Mouse (Mus musculus) thymus, postnatal 36 days (tissue): Measurements from ENCODE around the gene Fam13c.

Experiments
- DNase-seq, 2 experiments: peaks; one replicate each; pipeline ENCODE4 v3.0.0; 2022; ENCODE audit warnings: mixed read lengths in 2 of 2

Gene Fam13c

DNA sequence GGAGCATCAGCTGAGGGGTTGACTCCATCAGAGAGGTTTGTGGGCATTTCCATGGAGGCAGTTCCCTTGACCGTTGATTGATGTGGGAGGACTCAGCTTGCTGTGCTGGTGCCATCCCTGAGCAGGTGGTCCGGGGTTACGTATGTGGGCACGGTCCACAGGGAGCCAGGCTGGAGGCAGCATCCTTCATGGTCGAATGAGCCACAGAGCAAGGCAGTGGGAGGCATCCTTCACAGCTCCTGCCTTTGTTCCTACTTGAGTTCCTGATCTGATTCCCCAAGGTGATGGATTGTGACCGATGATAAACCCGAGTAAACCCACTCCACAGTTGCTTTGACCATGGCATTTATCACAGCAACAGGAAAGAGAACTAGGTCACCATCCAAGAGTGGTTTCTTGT, 25.4 kb downstream of the Fam13c start:
- DNase-seq = no peak

- DNase-seq = no peak
Measured at GRCm38 (mm10) chr10:70470836-70471235, 30.6 kb downstream of the Fam13c start.

DNA sequence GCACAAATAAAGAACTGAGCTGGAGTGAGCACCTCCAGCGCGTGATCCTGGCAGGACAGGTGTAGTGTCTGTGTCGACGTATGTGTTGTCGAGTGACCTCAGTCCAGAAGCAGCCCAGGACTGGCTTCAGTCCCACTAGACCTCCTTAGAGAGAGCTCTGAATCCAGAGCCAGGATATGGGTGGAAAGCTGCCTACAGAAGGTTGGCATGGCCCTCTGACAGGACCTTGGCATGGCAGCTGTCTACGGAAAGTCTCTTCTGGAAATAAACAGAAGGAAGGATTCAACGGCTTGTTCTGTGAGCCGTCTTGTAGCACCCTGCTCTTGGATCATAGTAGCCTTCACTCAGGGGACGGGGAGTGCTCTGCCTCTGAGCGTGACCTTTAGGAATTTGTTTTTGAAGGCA, 37.5 kb downstream of the Fam13c start:
- no peak for DNase-seq

GRCm38 (mm10) chr10:70483736-70484135, 43.5 kb downstream of the Fam13c start:
- no peak for DNase-seq

- DNase-seq = no peak
Measured at GRCm38 (mm10) chr10:70484568-70485286, 44.4 kb downstream of the Fam13c start.

DNA sequence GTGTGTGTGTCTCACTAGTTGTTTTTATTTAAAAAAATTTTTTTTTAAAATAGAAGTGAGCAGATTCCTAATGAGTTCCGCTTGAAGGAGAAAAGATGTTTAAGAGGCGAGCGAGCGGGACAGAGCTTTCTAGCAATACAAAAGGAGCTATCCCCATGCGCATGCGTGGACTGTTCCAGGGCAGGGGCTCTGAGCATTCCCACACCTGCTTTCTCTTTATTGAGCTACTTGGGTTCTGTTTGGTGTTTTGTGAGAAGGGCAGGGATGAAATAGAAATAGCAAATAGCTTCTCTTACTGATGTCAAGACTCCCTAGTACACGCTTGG, 45.0 kb downstream of the Fam13c start:
- no peak for DNase-seq

GRCm38 (mm10) chr10:70486651-70487050, 46.4 kb downstream of the Fam13c start:
- DNase-seq = no peak

GRCm38 (mm10) chr10:70493891-70494290, 53.6 kb downstream of the Fam13c start:
- no peak for DNase-seq

DNA sequence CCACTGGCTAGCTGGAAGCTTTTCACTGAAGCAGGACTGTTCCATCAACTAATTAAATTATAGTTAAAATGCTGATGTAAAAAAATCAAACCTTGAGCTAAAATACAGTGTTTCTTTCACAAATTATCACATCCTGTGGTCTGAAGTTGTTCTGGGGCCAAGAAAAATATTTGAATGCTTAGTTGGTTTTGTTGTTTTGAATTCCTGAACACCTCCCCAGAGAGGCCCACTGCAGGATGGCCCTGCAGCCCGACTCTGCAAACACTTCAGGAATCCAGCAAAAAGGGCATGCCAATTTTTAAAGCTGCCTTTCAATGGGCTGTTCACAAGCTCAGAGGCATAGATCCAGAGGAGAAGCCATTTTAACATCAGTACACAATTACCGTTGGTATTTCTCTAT, 54.2 kb downstream of the Fam13c start:
- no peak for DNase-seq

DNA sequence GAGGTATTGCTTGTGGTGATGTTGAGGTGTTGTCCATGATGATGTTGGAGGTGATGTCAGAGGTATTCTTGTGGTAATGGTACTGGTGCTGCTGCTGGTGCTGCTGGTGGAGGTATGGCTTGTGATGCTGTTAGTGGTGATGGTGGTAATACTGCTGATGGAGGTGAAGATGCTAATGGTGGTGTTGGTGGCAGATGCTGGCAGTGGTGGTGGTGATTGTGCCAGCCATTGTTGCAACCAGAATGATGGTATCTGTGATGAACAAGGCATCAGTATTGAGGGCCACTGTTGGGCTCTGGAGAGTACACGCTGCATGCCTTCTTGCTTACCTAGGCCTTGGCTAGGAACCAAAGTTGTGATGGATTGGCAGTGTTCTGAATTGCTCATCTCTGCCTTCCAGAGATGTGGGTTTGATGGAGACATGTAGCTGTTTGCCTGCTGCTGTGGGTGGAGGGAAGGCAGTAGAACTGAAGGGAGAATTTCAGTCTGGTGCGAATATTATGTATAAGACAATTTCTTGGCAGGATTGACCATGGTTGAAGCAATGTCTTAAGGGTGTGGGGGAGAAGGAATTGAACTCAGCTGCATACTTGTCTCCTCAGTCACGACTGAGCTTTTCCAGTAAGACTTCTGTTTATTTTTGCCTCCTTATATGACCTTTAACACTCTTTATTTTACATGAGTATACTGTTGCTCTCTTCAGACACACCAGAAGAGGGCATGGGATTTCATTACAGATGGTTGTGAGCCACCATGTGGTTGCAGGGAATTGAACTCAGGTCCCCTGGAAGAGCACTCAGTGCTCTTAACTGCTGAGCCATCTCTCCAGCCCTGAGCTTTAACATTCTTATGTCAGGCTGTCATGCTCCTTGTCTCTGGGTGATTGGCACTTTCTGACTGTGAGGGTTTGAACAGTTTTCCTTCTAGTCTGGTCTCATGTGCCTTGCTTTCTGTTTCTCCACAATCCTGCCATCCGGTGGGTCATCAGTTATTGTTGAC, 55.1 kb downstream of the Fam13c start:
- DNase-seq = no peak

DNA sequence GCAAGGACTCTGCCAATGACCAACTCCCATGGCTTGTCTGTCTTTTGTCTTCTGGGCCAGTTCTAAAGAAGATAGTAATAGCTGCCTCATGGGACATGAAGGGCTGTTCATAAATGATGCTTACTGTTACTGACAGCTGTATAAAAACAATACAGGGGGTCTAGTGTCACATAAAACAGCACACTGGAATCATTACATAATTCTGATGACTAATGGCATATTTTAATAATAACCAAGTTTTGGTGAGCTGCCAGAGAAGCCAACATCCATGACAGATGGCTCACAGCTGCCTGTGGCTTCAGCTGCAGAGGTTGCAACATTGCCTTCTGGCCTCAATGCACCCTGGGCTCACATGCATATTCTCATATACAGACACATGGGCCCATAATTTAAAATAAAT, 56.7 kb downstream of the Fam13c start:
- no peak for DNase-seq

GRCm38 (mm10) chr10:70498328-70498727, 58.0 kb downstream of the Fam13c start:
- no peak for DNase-seq

GRCm38 (mm10) chr10:70499246-70499645, 59.0 kb downstream of the Fam13c start:
- DNase-seq = no peak

DNA sequence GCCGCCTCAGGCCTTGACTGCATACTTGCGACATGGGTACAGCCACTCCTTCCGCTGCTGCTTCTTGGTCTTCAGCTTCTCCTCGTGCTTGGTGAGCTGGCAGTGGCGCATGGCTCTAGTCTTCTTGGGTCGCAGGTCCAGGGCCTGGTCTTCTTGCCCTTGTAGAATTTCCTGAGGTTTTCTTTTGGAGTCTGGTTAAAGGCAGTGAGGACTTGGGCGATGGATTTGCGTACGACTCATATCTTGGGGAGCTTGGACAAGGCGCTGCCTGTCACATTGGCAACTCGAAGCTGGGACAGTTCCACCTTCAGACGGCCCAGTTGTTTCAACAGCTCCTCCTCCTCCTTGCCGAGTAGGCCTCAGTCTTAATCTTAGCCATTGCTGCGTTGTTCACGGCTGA, 64.6 kb downstream of the Fam13c start:
- DNase-seq = no peak

GRCm38 (mm10) chr10:70505395-70505794, 65.1 kb downstream of the Fam13c start:
- DNase-seq = no peak

- no peak for DNase-seq
Measured at GRCm38 (mm10) chr10:70505842-70506241, 65.6 kb downstream of the Fam13c start.

- no peak for DNase-seq
Measured at GRCm38 (mm10) chr10:70506499-70507168, 66.4 kb downstream of the Fam13c start.

- DNase-seq = no peak
Measured at GRCm38 (mm10) chr10:70507880-70508279, 67.6 kb downstream of the Fam13c start.

DNA sequence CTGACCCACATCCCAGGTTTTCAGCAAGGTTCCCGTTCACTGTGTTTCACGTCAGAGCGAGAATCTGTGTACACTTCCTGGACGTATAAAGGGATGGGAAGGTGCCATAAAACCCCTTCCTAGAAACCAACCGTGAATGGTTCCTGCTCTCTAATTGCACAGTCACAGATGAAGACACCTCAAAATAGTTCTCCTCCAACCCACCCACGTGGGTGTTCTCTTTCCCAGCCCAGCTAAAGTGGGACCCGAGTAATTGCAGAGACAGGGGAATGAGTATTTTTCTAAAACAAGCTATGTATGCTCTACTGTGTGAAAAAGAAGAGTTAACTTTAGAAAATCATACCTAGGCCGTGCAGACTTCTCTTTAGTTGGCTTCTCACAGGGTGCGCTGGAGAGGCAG, 74.6 kb downstream of the Fam13c start:
- no peak for DNase-seq

DNA sequence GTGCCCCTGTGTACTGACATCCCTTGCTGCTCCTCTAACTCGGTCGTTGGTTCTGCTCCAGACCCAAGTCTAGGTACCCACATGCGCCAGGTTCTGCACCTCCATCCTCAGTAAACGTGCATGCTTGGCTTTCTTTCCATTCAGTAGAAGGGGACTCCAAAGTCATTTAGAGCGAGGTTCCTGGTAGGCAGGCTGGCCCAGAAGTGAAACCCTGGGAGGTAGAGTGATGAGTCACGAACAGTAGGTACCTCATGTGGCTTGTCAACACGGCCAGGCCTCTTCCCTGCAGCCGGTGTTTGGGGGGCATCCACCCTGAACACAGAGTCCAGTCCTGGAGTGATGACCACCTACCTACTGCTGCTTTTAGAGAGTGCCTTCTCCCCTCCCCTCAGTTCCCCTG, 76.4 kb downstream of the Fam13c start:
- DNase-seq = no peak

DNA sequence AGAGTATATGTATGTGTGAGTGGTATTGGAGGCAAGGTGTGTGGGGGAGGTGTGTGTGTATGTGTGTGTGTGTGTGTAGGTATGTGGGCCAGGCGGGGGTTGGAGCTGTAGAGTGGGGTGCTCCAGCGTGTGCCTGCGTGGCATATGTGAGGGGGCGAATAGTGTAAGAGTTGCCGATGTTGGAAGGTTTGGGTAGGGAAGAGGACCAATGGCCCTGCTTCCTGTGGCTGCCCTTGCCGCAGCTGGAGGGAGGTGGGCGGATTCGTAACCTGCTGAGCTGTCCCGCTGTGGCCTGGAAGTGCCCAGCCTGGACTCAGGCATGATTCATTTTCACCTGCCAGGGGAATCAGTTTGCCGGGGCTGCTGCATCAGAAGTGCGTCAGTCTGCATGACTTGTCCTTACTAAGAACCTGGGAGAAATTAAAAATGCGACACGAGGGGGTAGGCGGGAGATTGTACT, 79.4 kb downstream of the Fam13c start:
- no peak for DNase-seq

- DNase-seq = no peak
Measured at GRCm38 (mm10) chr10:70520143-70521131, 80.2 kb downstream of the Fam13c start.
